Mouse (Mus musculus) hematopoietic stem cell, adult 5-6 weeks (primary cell): ENCODE results near the gene Rhox2f. TPM values are rescaled to one million over a fixed set of nuclear protein-coding genes. Genes with fewer than 3 reads are reported as not detected.
"Not testable (repeated sequence)": the region's sequence is repeated elsewhere in the genome, so short reads cannot be mapped to it uniquely, and the experiment has no call there.

Source experiments
- ATAC-seq, 2 experiments: fragments of 125-278 bp in 1 of 2; replicated peaks in 1 of 2; 2 replicates each; pipeline ENCODE4 v1.8.0; 2016 to 2017; ENCODE audit warnings: inconsistent platforms in 2 of 2, mild to moderate bottlenecking in 2 of 2, moderate number of reproducible peaks in 2 of 2, low read depth in 1 of 2, moderate TSS enrichment in 1 of 2; ENCODE audit not compliant: low FRiP score in 2 of 2, poor library complexity in 2 of 2, severe bottlenecking in 2 of 2, insufficient read depth in 1 of 2, low TSS enrichment in 1 of 2
- total RNA-seq: library from RNA; stranded (forward); fragments of 172-1452, 232-1000 nt; gene quantifications from 2 replicates; pipeline ENCODE4 v1.2.3, GENCODE M21; 2017

Rhox2f gene
- not detected in 2 replicates for total RNA-seq

DNA sequence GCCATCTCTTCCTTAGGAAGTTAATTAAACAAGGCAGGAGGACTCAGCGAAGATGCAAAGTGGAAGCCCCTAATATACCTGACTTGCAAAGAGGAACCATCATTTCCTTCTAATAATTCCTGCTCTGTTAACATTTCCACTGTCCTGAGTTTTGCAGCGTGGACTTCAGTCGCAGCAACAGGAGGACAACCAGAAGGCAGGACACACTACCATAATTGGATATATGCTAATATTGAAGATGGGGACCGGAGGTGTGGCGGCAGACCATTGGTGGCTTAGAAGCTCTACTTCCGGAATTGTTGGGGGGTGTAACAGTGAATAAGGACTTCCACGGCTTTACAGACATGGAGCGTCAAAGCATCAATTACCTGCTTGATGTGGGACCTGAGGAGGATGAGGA is at the start of gene Rhox2f:
Rhox2f (plus strand) TSS at position 301 of the 400 bp plus-strand sequence.
- not testable (repeated sequence) for ATAC-seq

DNA sequence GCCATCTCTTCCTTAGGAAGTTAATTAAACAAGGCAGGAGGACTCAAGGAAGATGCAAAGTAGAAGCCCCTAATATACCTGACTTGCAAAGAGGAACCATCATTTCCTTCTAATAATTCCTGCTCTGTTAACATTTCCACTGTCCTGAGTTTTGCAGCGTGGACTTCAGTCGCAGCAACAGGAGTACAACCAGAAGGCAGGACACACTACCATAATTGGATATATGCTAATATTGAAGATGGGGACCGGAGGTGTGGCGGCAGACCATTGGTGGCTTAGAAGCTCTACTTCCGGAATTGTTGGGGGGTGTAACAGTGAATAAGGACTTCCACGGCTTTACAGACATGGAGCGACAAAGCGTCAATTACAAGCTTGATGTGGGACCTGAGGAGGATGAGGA is 41.1 kb upstream of the Rhox2f start, which contains the start of gene Rhox2e:
Rhox2e (plus strand) TSS at position 301 of the 400 bp plus-strand sequence.
- not testable (repeated sequence) for ATAC-seq

DNA sequence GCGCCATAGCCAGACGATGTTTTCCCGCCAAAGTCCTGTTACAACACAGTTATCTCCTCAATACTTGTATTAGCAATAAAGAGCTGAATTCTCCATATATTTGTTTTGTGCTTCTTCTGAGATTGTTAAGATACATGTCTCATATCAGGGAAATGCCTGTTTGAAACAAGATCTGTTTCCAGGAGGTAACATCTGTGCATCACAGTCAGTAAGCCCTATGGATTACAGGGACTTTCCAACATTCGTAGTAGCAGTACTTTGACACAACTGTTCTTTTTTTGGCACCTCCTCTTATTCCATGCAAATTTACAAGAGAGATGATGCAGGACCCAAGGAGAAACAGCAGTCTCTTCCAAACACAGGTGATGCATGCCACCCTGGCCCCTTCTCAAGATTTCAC is 29.5 kb upstream of the Rhox2f start, which contains the start of gene Rhox3e:
Rhox3e (plus strand) TSS at position 301 of the 400 bp plus-strand sequence.
- ATAC-seq, result not testable (repeated sequence)

DNA sequence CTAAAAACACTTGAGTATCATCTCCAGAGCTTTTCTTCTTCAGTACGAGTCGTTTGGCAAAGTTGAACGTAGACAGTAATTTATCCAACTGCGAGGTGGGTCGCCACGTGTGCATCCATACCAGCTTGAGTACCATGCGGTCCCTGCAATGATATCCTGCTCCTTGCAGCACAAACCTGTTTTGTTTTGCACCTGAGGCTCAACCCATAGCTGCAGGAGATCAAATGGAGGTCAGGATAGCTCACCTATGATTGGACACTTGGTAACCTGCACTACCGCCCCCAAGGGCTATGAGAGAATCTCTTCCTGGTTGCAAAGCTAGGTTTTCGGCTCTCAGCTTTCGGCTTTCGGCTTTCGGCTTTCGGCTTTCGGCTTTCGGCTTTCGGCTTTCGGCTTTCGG is 14.1 kb upstream of the Rhox2f start, which contains the start of gene Rhox4e:
Rhox4e (plus strand) TSS at position 301 of the 400 bp plus-strand sequence.
- not testable (repeated sequence) for ATAC-seq

DNA sequence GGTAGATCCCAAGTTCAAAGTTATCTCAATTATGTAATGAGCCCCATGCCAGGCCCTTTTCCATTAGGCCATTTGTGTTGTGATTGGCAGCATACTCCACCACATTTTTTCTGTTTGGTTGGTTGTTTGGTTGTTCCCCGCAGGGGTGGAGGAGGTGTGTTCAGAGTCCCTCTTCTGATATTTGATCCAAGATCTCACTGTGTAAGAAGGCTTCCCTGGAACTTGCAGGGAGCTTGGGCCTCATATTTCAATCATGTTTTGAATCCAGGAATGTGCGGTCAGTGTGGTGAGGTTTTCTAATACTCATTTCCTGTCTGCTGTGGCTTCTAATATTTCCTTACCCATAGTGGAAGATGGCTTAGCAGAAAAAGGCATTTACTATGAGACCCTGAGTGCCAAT is 1.4 kb downstream of the Rhox2f start:
- ATAC-seq, result not testable (repeated sequence)

DNA sequence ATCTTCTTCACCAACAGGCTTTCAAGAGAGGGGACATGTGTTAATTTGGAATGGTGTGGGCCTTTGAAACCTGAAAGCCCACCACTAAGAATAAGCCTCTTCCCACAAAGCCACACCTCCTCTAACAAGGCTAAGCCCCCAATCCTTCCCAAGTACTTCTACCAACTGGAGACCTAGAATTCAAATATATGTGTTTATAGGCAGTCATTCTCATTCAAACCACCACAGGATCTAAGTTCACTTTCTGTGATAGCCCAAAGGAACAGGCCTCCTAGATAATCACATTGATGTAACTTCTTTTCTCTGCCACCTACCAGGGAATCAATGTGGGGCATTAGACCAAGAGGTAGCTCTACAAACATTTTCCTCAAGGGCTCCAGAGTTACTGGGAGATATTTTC is 9.5 kb downstream of the Rhox2f start, which contains the start of gene Rhox3f:
Rhox3f (plus strand) TSS at position 301 of the 400 bp plus-strand sequence.
- ATAC-seq, result not testable (repeated sequence)

DNA sequence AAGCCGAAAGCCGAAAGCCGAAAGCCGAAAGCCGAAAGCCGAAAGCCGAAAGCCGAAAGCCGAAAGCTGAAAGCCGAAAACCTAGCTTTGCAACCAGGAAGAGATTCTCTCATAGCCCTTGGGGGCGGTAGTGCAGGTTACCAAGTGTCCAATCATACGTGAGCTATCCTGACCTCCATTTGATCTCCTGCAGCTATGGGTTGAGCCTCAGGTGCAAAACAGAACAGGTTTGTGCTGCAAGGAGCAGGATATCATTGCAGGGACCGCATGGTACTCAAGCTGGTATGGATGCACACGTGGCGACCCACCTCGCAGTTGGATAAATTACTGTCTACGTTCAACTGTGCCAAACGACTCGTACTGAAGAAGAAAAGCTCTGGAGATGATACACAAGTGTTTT is 36.4 kb downstream of the Rhox2f start, which contains the start of gene Rhox4f:
Rhox4f (minus strand) TSS at position 101 of the 400 bp plus-strand sequence.
- not testable (repeated sequence) for ATAC-seq

Other genes with a start within 250 kb of the Rhox2f start
- not detected in 2 replicates for gene Rhox3a2, start 191.4 kb upstream of the Rhox2f start, total RNA-seq
- gene Rhox4a2, start 180.6 kb upstream of the Rhox2f start, total RNA-seq, result not detected in 2 replicates
- gene Rhox2b, start 159.3 kb upstream of the Rhox2f start, total RNA-seq, result not detected in 2 replicates
- not detected in 2 replicates for gene Rhox4b, start 138.9 kb upstream of the Rhox2f start, total RNA-seq
- not detected in 2 replicates for gene Rhox2c, start 117.7 kb upstream of the Rhox2f start, total RNA-seq
- gene Rhox3c, start 112.8 kb upstream of the Rhox2f start, total RNA-seq, result not detected in 2 replicates
- not detected in 2 replicates for gene Rhox4c, start 91.1 kb upstream of the Rhox2f start, total RNA-seq
- not detected in 2 replicates for gene Rhox2d, start 78.0 kb upstream of the Rhox2f start, total RNA-seq
- not detected in 2 replicates for gene Rhox4d, start 57.0 kb upstream of the Rhox2f start, total RNA-seq
- gene Rhox2e, start 41.0 kb upstream of the Rhox2f start, total RNA-seq, result not detected in 2 replicates
- not detected in 2 replicates for gene Rhox3e, start 29.4 kb upstream of the Rhox2f start, total RNA-seq
- not detected in 2 replicates for gene Rhox4e, start 14.0 kb upstream of the Rhox2f start, total RNA-seq
- gene Rhox3f, start 9.6 kb downstream of the Rhox2f start, total RNA-seq, result not detected in 2 replicates
- not detected in 2 replicates for gene Rhox4f, start 36.3 kb downstream of the Rhox2f start, total RNA-seq
- not detected in 2 replicates for gene Rhox3g, start 57.2 kb downstream of the Rhox2f start, total RNA-seq
- not detected in 2 replicates for gene Rhox2g, start 72.1 kb downstream of the Rhox2f start, total RNA-seq
- gene Rhox4g, start 79.9 kb downstream of the Rhox2f start, total RNA-seq, result not detected in 2 replicates
- gene Rhox3h, start 97.4 kb downstream of the Rhox2f start, total RNA-seq, result not detected in 2 replicates
- not detected in 2 replicates for gene Rhox2h, start 101.9 kb downstream of the Rhox2f start, total RNA-seq
- gene Rhox5, start 233.4 kb downstream of the Rhox2f start, total RNA-seq, result not detected in 2 replicates